Mouse (Mus musculus) intestine, postnatal 0 days (tissue): ENCODE measurements around the gene Lgals7. TPM values are rescaled to one million over a fixed set of nuclear protein-coding genes. Genes with fewer than 3 reads are reported as not detected.

Source experiments
- ATAC-seq: fragments of 200-750 bp; cut with Nextera tagmentation; 2 replicates; pipeline ENCODE4 v1.8.0; 2017; ENCODE audit warnings: mild to moderate bottlenecking, moderate TSS enrichment, moderate library complexity
- H3K27ac ChIP-seq: fragments of 300-500 bp; sonication (generic); 2 replicates; pipeline ENCODE4 v1.5.1; 2014; ENCODE audit warnings: mild to moderate bottlenecking, low read depth, low read length, moderate library complexity
- H3K27me3 ChIP-seq: fragments of 300-500 bp; sonication (generic); replicated peaks from 2 replicates; pipeline ENCODE4 v1.6.1; 2014; ENCODE audit warnings: low read length, mixed read lengths; ENCODE audit not compliant: control insufficient read depth, insufficient read depth
- H3K36me3 ChIP-seq: fragments of 300-500 bp; sonication (generic); 2 replicates; pipeline ENCODE4 v1.6.1; 2014; ENCODE audit warnings: mild to moderate bottlenecking, moderate library complexity; ENCODE audit not compliant: control insufficient read depth, insufficient read depth
- H3K4me1 ChIP-seq: fragments of 300-500 bp; sonication (generic); replicated peaks from 2 replicates; pipeline ENCODE4 v1.6.1; 2014; ENCODE audit warnings: antibody characterized with exemption, low read length, mixed read lengths; ENCODE audit not compliant: control insufficient read depth, insufficient read depth
- H3K4me2 ChIP-seq: fragments of 300-500 bp; sonication (generic); replicated peaks from 2 replicates; pipeline ENCODE4 v1.6.1; 2014; ENCODE audit warnings: low read depth, mild to moderate bottlenecking, moderate library complexity
- H3K4me3 ChIP-seq: fragments of 300-500 bp; sonication (generic); 2 replicates; pipeline ENCODE4 v1.5.1; 2014; ENCODE audit warnings: low read depth, low read length
- H3K9ac ChIP-seq: fragments of 300-500 bp; sonication (generic); 2 replicates; pipeline ENCODE4 v1.6.1; 2014; ENCODE audit warnings: mild to moderate bottlenecking, low read depth, low read length
- H3K9me3 ChIP-seq: fragments of 300-500 bp; sonication (generic); 2 replicates; pipeline ENCODE4 v1.6.1; 2016; ENCODE audit warnings: mixed run types; ENCODE audit not compliant: control insufficient read depth
- CTCF ChIP-seq: sonication (generic); IDR thresholded peaks from 2 replicates; pipeline ENCODE4 v1.5.1; 2016; ENCODE audit warnings: low read depth, mild to moderate bottlenecking, control low read depth, antibody characterized with exemption, moderate library complexity
- WGBS: fragments of 180-500 bp; shearing (Covaris S2); extraction: QIAGEN DNeasy Blood & Tissue Kit; methylation state at CpG from one replicate; pipeline ENCODE4 v1.1.7; 2014; 5-methylcytosine and 5-hydroxymethylcytosine counted together
- polyA plus RNA-seq: library from polyadenylated mRNA; unstranded; fragments of >200 nt; fragmentation: Nextera tagmentation; extraction: Ambion mirVana; gene quantifications from 2 replicates; pipeline ENCODE4 v1.2.1, GENCODE M21; 2015

Lgals7 gene
- polyA plus RNA-seq, 1 experiment from 2014 or later: 2.0 TPM

DNA sequence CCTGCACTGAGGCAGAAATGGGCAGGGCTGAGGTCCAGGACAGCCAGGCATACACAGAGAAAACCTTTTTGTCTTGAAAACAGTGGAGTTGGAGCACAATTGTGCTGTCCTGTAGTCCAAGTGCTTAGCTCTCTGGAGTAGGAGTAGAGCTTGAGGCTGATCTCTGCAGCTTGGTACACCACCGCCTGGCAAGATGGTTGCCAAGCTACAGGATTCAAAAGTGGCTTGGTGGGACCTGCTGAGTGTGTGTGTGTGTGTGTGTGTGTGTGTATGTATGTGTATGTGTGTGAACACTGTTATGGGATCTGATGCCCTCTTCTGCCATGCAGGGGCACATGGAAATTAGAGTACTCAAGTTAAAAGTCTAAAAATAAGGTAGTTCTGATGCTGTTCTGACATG is 41.1 kb upstream of the Lgals7 start:
- Histone ChIP-seq H3K4me2 (no peak overlapping the region), H3K36me3 (peaks cover 58% of the 10 kb centered on the region), H3K9me3 (no peaks in the 10 kb centered on the region), H3K4me1 (no peaks in the 10 kb centered on the region), H3K9ac (no peak overlapping the region), H3K27me3 (no peaks in the 10 kb centered on the region), H3K4me3 (no peak overlapping the region), H3K27ac (no peak overlapping the region)
- no peak for TF ChIP-seq CTCF
- 81% methylated on average over 1 of the region's 1 CpGs for WGBS
- no peak for ATAC-seq

DNA sequence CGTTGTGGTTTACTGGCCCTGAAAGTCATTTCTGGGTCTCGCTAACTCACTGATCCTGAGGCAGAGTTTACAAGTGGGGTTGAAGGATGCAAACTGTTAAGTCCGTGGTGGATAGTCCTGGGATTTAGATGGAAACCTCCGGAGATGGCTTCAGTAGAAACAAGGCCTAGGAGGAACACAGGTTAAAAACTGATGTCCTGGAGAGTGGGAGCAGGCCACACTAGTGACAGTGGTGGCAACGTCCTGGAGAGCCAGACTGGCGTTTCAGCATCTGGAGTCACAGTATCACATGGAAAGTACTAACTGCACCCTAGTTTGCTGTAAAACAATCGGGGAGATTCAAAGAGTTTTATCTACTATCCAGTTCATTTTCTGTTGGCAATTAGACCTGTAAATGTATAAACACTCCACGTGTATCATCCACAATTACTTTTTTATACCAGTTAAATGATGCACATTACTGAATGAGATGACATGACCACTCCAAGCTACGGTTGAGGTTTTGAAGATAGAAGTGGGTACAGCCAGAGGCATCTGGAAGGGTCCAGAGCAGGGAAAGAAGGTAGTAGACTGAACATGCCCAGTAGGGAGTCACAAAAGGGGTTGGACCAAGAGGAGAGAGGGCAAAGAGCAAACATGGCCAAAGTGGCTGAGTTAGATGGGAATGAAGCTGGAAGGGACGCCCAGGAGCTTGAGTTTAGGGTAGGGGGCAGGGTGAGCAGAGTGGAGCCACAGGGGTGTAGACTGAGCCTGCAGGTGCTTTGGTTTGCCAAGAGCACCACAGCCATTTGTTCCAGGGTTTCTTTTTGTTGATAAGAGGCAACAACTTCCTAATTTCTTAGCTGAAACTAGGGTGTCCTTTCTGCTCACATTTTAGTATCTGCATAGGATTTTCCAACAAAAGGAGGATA is 40.4 kb upstream of the Lgals7 start:
- ATAC-seq: no peak
- H3K9me3 ChIP-seq: no peaks in the 10 kb centered on the region
- TF ChIP-seq CTCF: no peak
- peak overlapping the region; percentile 37; the same call in 1 of the 2 replicates for H3K27ac ChIP-seq
- no peak overlapping the region for H3K9ac ChIP-seq
- H3K4me2 ChIP-seq: no peak overlapping the region
- H3K36me3 ChIP-seq: peaks cover 51% of the 10 kb centered on the region
- WGBS: 35% methylated on average over 10 of the region's 10 CpGs
- no peaks in the 10 kb centered on the region for H3K4me1 ChIP-seq
- H3K4me3 ChIP-seq: no peak overlapping the region
- no peaks in the 10 kb centered on the region for H3K27me3 ChIP-seq

DNA sequence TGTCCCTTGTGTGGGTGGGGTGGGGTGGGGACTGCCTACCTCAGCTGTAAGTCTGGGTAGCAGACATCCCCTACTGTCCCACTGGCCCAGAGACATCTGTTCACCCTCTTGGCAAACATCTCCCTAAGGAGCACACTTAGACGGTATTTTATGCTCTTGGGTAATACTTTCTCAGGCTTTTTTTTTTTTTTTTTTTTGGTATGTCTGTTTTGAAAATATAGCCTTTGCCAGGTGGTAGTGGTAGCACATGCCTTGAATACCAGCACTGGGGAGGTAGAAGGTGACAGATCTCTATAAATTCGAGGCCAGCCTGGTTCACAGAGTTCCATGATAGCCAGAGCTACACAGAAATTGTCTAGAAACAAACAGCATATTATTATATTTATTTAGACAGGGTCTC is 39.7 kb upstream of the Lgals7 start:
- TF ChIP-seq CTCF: no peak

DNA sequence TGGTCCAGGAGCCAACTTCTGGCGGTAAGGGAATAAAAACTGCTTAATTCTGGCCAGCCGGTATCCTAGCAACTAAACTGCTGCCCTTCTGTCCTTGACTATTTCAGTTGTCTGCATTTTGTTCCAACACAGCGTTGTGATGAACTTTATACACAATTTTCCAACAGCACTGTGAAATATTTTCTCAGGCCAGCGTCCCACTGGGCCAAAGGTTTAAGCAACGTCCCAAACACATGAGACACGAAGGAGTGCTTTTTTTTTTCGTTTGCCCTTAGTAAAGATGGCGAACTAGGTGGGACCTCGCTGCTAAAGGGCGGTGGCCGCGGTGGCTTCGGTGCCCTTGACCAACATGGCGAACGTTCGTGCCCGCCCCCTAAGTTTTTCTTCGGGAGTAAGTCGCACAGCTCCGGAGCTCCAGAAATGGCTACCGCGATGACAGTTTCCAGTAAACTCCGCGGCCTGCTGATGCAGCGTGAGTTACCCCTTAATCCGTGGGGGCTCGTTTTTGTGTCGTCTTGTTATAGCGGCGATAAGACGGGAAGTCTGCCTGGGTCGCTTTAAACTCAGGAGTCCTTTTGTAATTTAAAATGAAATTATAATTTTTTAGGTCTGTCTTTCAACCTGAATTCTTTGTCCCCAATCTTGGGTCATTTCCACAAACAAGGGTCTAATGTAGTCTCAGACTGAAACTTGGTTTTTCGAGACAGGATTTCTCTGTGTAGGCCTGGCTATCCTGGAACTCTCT is 38.5 kb upstream of the Lgals7 start, which contains the start of gene Ech1:
Gene Ech1, plus strand, starts transcription at position 277 of the 745 bp plus-strand sequence.
- Histone ChIP-seq H3K4me2 (peak within 1 kb of the TSS; percentile 67), H3K27me3 (no peaks in the 10 kb centered on the region), H3K36me3 (peaks cover 49% of the 10 kb centered on the region), H3K4me3 (peak within 1 kb of the TSS; percentile 46), H3K9ac (peak within 1 kb of the TSS; percentile 65), H3K27ac (peak within 1 kb of the TSS; percentile 76), H3K9me3 (no peaks in the 10 kb centered on the region), H3K4me1 (no peaks in the 10 kb centered on the region)
- WGBS: 2% methylated on average over 33 of the region's 33 CpGs
- no peak for TF ChIP-seq CTCF
- ATAC-seq: peak; percentile 71

More for the DNA sequence above, 39.7 kb upstream of the Lgals7 start:
- no peaks in the 10 kb centered on the region for H3K4me1 ChIP-seq
- WGBS: 31% methylated on average over 2 of the region's 2 CpGs
- no peak for ATAC-seq
- H3K4me3 ChIP-seq: no peak overlapping the region
- H3K9me3 ChIP-seq: no peaks in the 10 kb centered on the region
- H3K36me3 ChIP-seq: peaks cover 48% of the 10 kb centered on the region
- H3K27ac ChIP-seq: peak overlapping the region; percentile 76
- H3K4me2 ChIP-seq: no peak overlapping the region
- H3K27me3 ChIP-seq: no peaks in the 10 kb centered on the region
- H3K9ac ChIP-seq: no peak overlapping the region

DNA sequence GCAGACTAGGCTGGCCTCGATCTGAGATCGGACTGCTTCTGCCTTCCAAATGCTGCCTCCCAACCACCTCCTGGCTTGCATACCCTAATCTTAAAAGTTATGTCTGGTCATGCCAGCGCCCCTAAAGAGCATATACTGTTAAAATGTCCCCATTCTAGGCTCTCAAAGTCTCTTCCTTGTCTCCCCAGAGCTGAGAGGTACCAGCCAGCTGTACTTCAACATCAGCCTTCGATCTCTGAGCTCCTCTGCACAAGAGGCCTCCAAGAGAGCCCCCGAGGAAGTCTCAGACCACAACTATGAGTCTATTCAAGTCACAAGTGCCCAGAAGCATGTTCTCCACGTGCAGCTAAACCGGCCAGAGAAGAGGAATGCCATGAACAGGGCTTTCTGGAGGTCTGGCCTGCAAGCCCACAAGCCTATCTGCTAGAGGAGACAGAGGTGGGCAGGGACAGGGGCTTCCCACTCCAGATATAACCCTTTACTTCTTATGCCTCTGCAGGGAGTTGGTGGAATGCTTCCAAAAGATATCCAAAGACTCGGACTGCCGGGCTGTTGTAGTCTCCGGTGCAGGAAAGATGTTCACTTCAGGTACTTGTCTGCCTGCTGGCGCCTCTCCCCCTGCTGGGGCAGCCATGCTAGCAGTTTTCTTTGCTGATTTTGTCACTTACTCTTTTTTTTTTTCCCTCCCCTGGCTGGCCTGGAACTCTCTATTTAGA is 37.8 kb upstream of the Lgals7 start:
- no peak for ATAC-seq
- Histone ChIP-seq H3K9me3 (no peaks in the 10 kb centered on the region), H3K27ac (peak overlapping the region; percentile 76), H3K9ac (peak overlapping the region; percentile 65), H3K27me3 (no peaks in the 10 kb centered on the region), H3K4me3 (peak overlapping the region; percentile 46), H3K4me1 (no peaks in the 10 kb centered on the region), H3K36me3 (peaks cover 48% of the 10 kb centered on the region), H3K4me2 (peak overlapping the region; percentile 67)
- peak; percentile 45; the same call in 1 of the 2 replicates for TF ChIP-seq CTCF
- 25% methylated on average over 11 of the region's 11 CpGs for WGBS
